Mouse (Mus musculus) lung, adult 2 months (tissue): ENCODE measurements around the gene Slc25a29.

ENCODE experiments used
- CTCF ChIP-seq: fragments of 200-500 bp; IDR thresholded peaks from 2 replicates; pipeline ENCODE4 v1.5.1; 2011; ENCODE audit warnings: mild to moderate bottlenecking, low read length, control low read depth; ENCODE audit not compliant: insufficient read depth
- POLR2A ChIP-seq: fragments of 200-500 bp; IDR thresholded peaks from 2 replicates; pipeline ENCODE4 v1.6.1; 2011; ENCODE audit warnings: low read depth, mild to moderate bottlenecking, control low read depth, low read length, borderline replicate concordance; ENCODE audit errors: extremely low read depth

DNA sequence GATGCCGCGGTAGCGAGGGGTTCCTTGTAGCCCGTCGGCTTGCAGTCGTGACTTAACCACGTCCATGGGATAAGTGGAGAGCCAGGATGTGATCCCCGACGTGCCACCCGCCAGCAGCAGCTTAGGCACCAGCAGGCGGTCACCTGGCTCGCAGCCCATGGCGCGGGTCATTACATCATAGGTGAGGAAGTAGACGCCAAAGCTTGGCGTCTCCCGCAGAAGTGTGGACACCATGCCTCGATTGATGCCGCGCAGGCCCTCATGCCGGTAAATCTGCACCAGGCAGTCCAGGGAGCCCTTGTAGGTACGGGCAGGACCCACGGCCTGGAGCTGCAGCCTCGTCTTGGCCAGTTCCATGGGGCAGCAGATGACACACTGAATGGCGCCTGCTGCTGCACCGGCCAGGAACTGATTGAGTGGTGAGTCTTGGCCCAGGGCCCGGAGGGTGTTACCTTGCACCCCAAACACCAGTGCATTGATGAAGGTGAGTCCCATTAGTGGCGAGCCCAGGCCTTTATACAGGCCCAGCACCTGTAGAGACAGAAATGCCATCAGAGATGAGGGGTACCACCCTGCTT is 8.6 kb downstream of the Slc25a29 start:
- TF ChIP-seq POLR2A (no peak), CTCF (no peak)
